Mouse (Mus musculus) ES-Bruce4 (cell line): Measurements from ENCODE around the gene Lims1. TPM values are rescaled to one million over a fixed set of nuclear protein-coding genes. Genes with fewer than 3 reads are reported as not detected.

ENCODE experiments used
- H3K27ac ChIP-seq: 2 replicates; pipeline ENCODE4 v1.5.1; 2012; ENCODE audit warnings: low read length, inconsistent platforms; ENCODE audit not compliant: insufficient read depth
- H3K27me3 ChIP-seq: 2 replicates; pipeline ENCODE4 v1.6.1; 2012; ENCODE audit warnings: mild to moderate bottlenecking, low read length, inconsistent platforms; ENCODE audit not compliant: control insufficient read depth, poor library complexity, insufficient read depth, severe bottlenecking
- H3K36me3 ChIP-seq: 2 replicates; pipeline ENCODE4 v1.6.1; 2012; ENCODE audit warnings: inconsistent platforms, mild to moderate bottlenecking, low read length, moderate library complexity; ENCODE audit not compliant: control insufficient read depth, poor library complexity, insufficient read depth, severe bottlenecking
- H3K4me1 ChIP-seq: one replicate; pipeline ENCODE4 v1.8.1; 2011; ENCODE audit warnings: low read length; ENCODE audit not compliant: control insufficient read depth, insufficient read depth
- H3K4me3 ChIP-seq: 2 replicates; pipeline ENCODE4 v1.5.1; 2011; ENCODE audit warnings: low read depth, mild to moderate bottlenecking, low read length
- H3K9ac ChIP-seq: 2 replicates; pipeline ENCODE4 v1.6.1; 2012; ENCODE audit warnings: low read depth, mild to moderate bottlenecking, inconsistent platforms; ENCODE audit not compliant: poor library complexity, severe bottlenecking
- H3K9me3 ChIP-seq: replicated peaks from 2 replicates; pipeline ENCODE4 v1.6.1; 2012; ENCODE audit warnings: mild to moderate bottlenecking, low read length, inconsistent platforms; ENCODE audit not compliant: control insufficient read depth, poor library complexity, insufficient read depth, severe bottlenecking
- CTCF ChIP-seq: IDR thresholded peaks from one replicate; pipeline ENCODE4 v1.8.1; 2011; ENCODE audit warnings: low read depth, low read length
- EP300 ChIP-seq: IDR thresholded peaks from 2 replicates; pipeline ENCODE4 v1.6.1; 2011; ENCODE audit warnings: low read depth, low read length; ENCODE audit not compliant: insufficient read depth
- POLR2A ChIP-seq: IDR thresholded peaks from one replicate; pipeline ENCODE4 v1.8.1; 2011; ENCODE audit warnings: low read length; ENCODE audit not compliant: insufficient read depth
- polyA plus RNA-seq: library from polyadenylated mRNA; stranded (reverse); fragments of >200 nt; gene quantifications from 2 replicates; pipeline ENCODE4 v1.2.4, GENCODE M21; 2011; ENCODE audit warnings: low read depth; ENCODE audit not compliant: missing spikeins, insufficient read depth, insufficient read length

Lims1 gene
- polyA plus RNA-seq, 1 experiment, result 58.2 TPM

GRCm38 (mm10) chr10:58341685-58342084 is 18.4 kb downstream of the Lims1 start:
- Histone ChIP-seq H3K9me3 (no peaks in the 10 kb centered on the region), H3K4me3 (no peak overlapping the region), H3K27ac (no peak overlapping the region), H3K4me1 (no peaks in the 10 kb centered on the region), H3K36me3 (no peaks in the 10 kb centered on the region), H3K9ac (no peak overlapping the region), H3K27me3 (no peaks in the 10 kb centered on the region)
- TF ChIP-seq POLR2A, result no peak

- no peak overlapping the region for H3K4me3 ChIP-seq
- no peaks in the 10 kb centered on the region for H3K36me3 ChIP-seq
- no peaks in the 10 kb centered on the region for H3K9me3 ChIP-seq
- H3K27ac ChIP-seq, result no peak overlapping the region
- no peaks in the 10 kb centered on the region for H3K4me1 ChIP-seq
- H3K9ac ChIP-seq, result no peak overlapping the region
- TF ChIP-seq EP300 (no peak), POLR2A (no peak), CTCF (no peak)
- H3K27me3 ChIP-seq, result no peaks in the 10 kb centered on the region
Observed at GRCm38 (mm10) chr10:58342199-58342598, 18.9 kb downstream of the Lims1 start.

- Histone ChIP-seq H3K9me3 (no peaks in the 10 kb centered on the region), H3K4me3 (no peak overlapping the region)
- TF ChIP-seq CTCF (no peak), POLR2A (no peak), EP300 (no peak)
Observed at GRCm38 (mm10) chr10:58343552-58343951, 20.3 kb downstream of the Lims1 start.

GRCm38 (mm10) chr10:58350600-58350999 is 27.3 kb downstream of the Lims1 start:
- H3K4me1 ChIP-seq, result peaks cover 4% of the 10 kb centered on the region
- H3K36me3 ChIP-seq, result peaks cover 3% of the 10 kb centered on the region; the same call in 1 of the 2 replicates
- H3K9me3 ChIP-seq, result no peaks in the 10 kb centered on the region
- H3K27me3 ChIP-seq, result no peaks in the 10 kb centered on the region
- no peak overlapping the region for H3K4me3 ChIP-seq
- H3K27ac ChIP-seq, result no peak overlapping the region
- H3K9ac ChIP-seq, result no peak overlapping the region
- TF ChIP-seq CTCF (no peak), EP300 (no peak), POLR2A (no peak)

More at GRCm38 (mm10) chr10:58343552-58343951, 20.3 kb downstream of the Lims1 start:
- no peaks in the 10 kb centered on the region for H3K27me3 ChIP-seq
- no peak overlapping the region for H3K9ac ChIP-seq
- H3K36me3 ChIP-seq, result no peaks in the 10 kb centered on the region
- H3K4me1 ChIP-seq, result no peaks in the 10 kb centered on the region
- no peak overlapping the region for H3K27ac ChIP-seq

GRCm38 (mm10) chr10:58351670-58352069 is 28.4 kb downstream of the Lims1 start:
- Histone ChIP-seq H3K4me3 (no peak overlapping the region), H3K4me1 (peaks cover 4% of the 10 kb centered on the region), H3K9me3 (no peaks in the 10 kb centered on the region), H3K36me3 (peaks cover 3% of the 10 kb centered on the region; the same call in 1 of the 2 replicates), H3K9ac (no peak overlapping the region), H3K27ac (no peak overlapping the region), H3K27me3 (no peaks in the 10 kb centered on the region)
- no peak for TF ChIP-seq CTCF
- TF ChIP-seq POLR2A, result no peak
- no peak for TF ChIP-seq EP300

- H3K9ac ChIP-seq, result no peak overlapping the region
- no peak overlapping the region for H3K27ac ChIP-seq
- no peak overlapping the region for H3K4me3 ChIP-seq
- TF ChIP-seq CTCF, result no peak
- no peak for TF ChIP-seq POLR2A
- no peaks in the 10 kb centered on the region for H3K27me3 ChIP-seq
- no peaks in the 10 kb centered on the region for H3K9me3 ChIP-seq
- H3K36me3 ChIP-seq, result peaks cover 3% of the 10 kb centered on the region; the same call in 1 of the 2 replicates
- H3K4me1 ChIP-seq, result peaks cover 4% of the 10 kb centered on the region
Observed at GRCm38 (mm10) chr10:58352364-58352763, 29.1 kb downstream of the Lims1 start.
